Mouse (Mus musculus) hindbrain, embryonic 11.5 days (tissue): ENCODE results near the gene Atxn1. TPM values are rescaled to one million over a fixed set of nuclear protein-coding genes. Genes with fewer than 3 reads are reported as not detected.

ENCODE experiments used
- ATAC-seq: fragments of 200-750 bp; cut with Nextera tagmentation; 2 replicates; pipeline ENCODE4 v1.8.0; 2017; ENCODE audit warnings: mild to moderate bottlenecking, moderate TSS enrichment, moderate library complexity; ENCODE audit not compliant: low FRiP score
- DNase-seq: peaks from one replicate; pipeline ENCODE4 v3.0.0-alpha.2; 2015; ENCODE audit warnings: low spot score
- H3K27ac ChIP-seq: fragments of 300-500 bp; sonication (generic); 2 replicates; pipeline ENCODE4 v1.5.1; 2014; ENCODE audit warnings: mild to moderate bottlenecking, low read depth, low read length
- H3K27me3 ChIP-seq: fragments of 300-500 bp; sonication (generic); 2 replicates; pipeline ENCODE4 v1.6.1; 2014; ENCODE audit warnings: mild to moderate bottlenecking, low read length, moderate library complexity, mixed read lengths; ENCODE audit not compliant: control insufficient read depth, insufficient read depth
- H3K36me3 ChIP-seq: fragments of 300-500 bp; sonication (generic); 2 replicates; pipeline ENCODE4 v1.6.1; 2014; ENCODE audit warnings: mild to moderate bottlenecking, low read length, moderate library complexity, mixed read lengths; ENCODE audit not compliant: control insufficient read depth, insufficient read depth
- H3K4me1 ChIP-seq: fragments of 300-500 bp; sonication (generic); replicated peaks from 2 replicates; pipeline ENCODE4 v1.6.1; 2014; ENCODE audit warnings: low read length, mixed read lengths; ENCODE audit not compliant: control insufficient read depth, insufficient read depth
- H3K4me2 ChIP-seq: fragments of 300-500 bp; sonication (generic); replicated peaks from 2 replicates; pipeline ENCODE4 v1.6.1; 2014; ENCODE audit warnings: mild to moderate bottlenecking, low read depth, low read length
- H3K4me3 ChIP-seq: fragments of 300-500 bp; sonication (generic); 2 replicates; pipeline ENCODE4 v1.5.1; 2014; ENCODE audit warnings: low read depth, low read length
- H3K9ac ChIP-seq: fragments of 300-500 bp; sonication (generic); 2 replicates; pipeline ENCODE4 v1.6.1; 2014; ENCODE audit warnings: low read depth, low read length
- H3K9me3 ChIP-seq: fragments of 300-500 bp; sonication (generic); 2 replicates; pipeline ENCODE4 v1.6.1; 2016; ENCODE audit warnings: low read length; ENCODE audit not compliant: control insufficient read depth
- WGBS: fragments of 180-500 bp; shearing (Covaris S2); extraction: QIAGEN DNeasy Blood & Tissue Kit; methylation state at CpG from one replicate; pipeline ENCODE4 v1.1.7; 2014; 5-methylcytosine and 5-hydroxymethylcytosine counted together
- polyA plus RNA-seq: library from polyadenylated mRNA; unstranded; fragments of >200 nt; fragmentation: Nextera tagmentation; extraction: Ambion mirVana; gene quantifications from 2 replicates; pipeline ENCODE4 v1.2.1, GENCODE M21; 2014

Gene Atxn1
- polyA plus RNA-seq, 1 experiment from 2014 or later, result 3.2 TPM

DNA sequence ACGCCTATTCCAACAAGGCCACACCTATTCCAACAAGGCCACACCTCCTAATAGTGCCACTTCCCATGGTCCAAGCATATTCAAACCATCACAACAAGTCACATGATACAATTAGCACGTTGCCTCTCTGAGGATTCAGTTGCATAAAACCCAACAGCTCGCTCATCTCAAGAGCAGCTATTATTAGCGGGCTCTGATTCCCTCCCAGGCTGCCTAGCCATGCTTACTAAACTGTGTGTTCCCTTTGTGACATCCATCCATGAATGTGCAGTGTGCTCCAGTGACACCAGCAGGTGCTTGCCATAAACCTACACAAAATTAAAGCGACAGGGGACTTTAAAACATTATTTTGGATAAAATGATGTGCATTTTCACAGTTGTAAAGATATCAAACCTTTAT lies 25.7 kb upstream of the Atxn1 start:
- Histone ChIP-seq H3K27ac (no peak overlapping the region), H3K4me3 (no peak overlapping the region), H3K4me1 (no peaks in the 10 kb centered on the region), H3K9ac (no peak overlapping the region), H3K27me3 (no peaks in the 10 kb centered on the region), H3K4me2 (no peak overlapping the region), H3K9me3 (no peaks in the 10 kb centered on the region), H3K36me3 (no peaks in the 10 kb centered on the region)
- ATAC-seq (no peak), DNase-seq (no peak)
- 76% methylated on average over 5 of the region's 5 CpGs for WGBS

DNA sequence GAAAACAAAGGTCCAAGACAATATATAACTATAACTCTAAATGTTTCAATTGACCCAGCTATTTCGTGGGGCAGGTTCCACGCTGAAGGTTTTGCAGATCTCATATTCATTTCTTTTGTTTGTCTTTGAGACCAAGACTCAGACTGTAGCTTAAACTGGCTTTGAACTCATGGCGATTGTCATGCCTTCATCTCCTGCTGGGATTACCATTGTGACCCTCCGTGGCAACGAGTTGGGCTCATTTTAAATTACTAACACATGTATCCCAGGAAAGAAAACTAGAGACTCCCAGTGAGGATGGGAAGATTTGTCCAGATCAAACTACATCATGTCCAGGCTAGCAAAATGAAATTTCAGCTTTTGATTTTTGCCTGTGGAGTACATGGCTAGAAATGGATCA lies 14.4 kb upstream of the Atxn1 start:
- Histone ChIP-seq H3K27ac (no peak overlapping the region), H3K4me1 (no peaks in the 10 kb centered on the region), H3K4me2 (no peak overlapping the region), H3K9me3 (no peaks in the 10 kb centered on the region), H3K9ac (no peak overlapping the region), H3K27me3 (no peaks in the 10 kb centered on the region), H3K36me3 (no peaks in the 10 kb centered on the region), H3K4me3 (no peak overlapping the region)
- ATAC-seq (no peak), DNase-seq (no peak)
- WGBS, result 38% methylated on average over 5 of the region's 5 CpGs

DNA sequence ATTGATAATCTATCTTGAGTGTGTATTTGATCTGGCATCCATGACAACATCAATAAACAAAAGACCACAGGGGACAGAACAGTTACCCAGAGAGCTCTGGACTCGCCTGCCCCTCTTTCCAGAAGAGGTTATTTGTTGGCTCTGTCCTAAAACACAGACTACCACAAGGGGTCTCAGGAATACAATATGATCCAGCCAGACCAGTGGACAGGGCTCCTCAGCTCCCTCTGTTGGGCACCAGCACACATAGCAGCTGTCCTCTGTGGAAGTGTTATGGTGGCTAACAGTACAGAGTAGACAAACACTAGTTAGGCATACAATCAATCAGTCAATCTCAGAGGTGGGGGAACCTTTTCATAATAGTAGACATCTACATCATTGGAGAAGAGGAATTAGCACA lies 12.1 kb upstream of the Atxn1 start:
- H3K27ac ChIP-seq, result no peak overlapping the region
- H3K4me1 ChIP-seq, result no peaks in the 10 kb centered on the region
- ATAC-seq (no peak), DNase-seq (peak; percentile 80)
- no peaks in the 10 kb centered on the region for H3K27me3 ChIP-seq
- no peaks in the 10 kb centered on the region for H3K9me3 ChIP-seq
- no peaks in the 10 kb centered on the region for H3K36me3 ChIP-seq
- H3K4me3 ChIP-seq, result no peak overlapping the region
- no peak overlapping the region for H3K9ac ChIP-seq
- WGBS, result 27% methylated on average over 1 of the region's 1 CpGs
- H3K4me2 ChIP-seq, result no peak overlapping the region

DNA sequence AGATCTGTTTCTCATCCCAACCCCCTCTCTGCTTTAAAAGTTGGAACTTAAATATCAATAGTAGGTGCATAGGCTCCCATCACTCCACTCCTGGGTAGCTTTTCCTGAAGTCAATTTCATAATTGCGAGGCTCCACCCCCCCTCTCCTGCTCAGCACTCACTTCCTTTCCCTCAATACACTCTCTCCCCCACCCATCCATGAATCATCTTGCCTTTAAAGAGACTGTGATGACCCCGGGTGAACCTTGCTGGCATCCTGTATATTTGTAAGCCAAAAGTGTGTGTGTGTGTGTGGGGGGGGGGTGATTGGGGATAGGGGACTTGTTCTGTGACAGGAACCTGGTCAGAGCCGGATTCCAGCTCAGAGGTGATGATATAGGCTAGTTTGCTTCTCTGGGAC lies 9.8 kb upstream of the Atxn1 start:
- H3K4me1 ChIP-seq, result no peaks in the 10 kb centered on the region
- H3K9ac ChIP-seq, result no peak overlapping the region
- no peak for DNase-seq
- H3K36me3 ChIP-seq, result no peaks in the 10 kb centered on the region
- no peak overlapping the region for H3K4me3 ChIP-seq
- no peak overlapping the region for H3K4me2 ChIP-seq
- H3K9me3 ChIP-seq, result no peaks in the 10 kb centered on the region
- H3K27me3 ChIP-seq, result no peaks in the 10 kb centered on the region
- no peak for ATAC-seq
- 67% methylated on average over 3 of the region's 3 CpGs for WGBS
- H3K27ac ChIP-seq, result no peak overlapping the region

DNA sequence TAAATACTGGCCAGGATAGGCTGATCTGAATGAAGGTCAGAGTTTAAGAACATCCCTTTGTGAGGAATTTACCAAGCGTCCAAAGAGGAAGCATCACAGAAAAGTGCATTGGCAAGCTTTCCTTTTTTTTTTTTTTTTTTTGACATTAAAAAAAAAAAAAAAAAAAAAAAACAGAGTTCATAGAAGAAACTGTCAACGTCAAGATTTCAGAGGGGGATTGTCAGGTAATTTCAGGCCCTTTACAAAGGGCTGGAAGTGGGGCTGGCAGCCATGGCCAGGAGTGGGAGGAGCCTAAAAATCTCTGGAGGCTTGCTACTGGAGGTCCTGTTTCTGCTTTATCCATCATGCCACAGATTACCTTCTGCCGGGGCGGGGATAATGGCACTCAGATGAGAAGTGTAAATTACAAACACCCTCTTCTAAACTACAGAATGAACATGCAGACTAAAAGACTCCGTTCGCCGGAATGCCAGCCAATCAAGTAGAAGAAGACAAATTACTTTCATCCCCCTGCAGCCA lies 9.2 kb upstream of the Atxn1 start:
- no peaks in the 10 kb centered on the region for H3K36me3 ChIP-seq
- no peaks in the 10 kb centered on the region for H3K9me3 ChIP-seq
- H3K4me1 ChIP-seq, result no peaks in the 10 kb centered on the region
- no peak overlapping the region for H3K9ac ChIP-seq
- 64% methylated on average over 7 of the region's 7 CpGs for WGBS
- no peaks in the 10 kb centered on the region for H3K27me3 ChIP-seq
- no peak overlapping the region for H3K4me3 ChIP-seq
- DNase-seq (no peak), ATAC-seq (no peak)
- H3K4me2 ChIP-seq, result no peak overlapping the region
- H3K27ac ChIP-seq, result no peak overlapping the region

DNA sequence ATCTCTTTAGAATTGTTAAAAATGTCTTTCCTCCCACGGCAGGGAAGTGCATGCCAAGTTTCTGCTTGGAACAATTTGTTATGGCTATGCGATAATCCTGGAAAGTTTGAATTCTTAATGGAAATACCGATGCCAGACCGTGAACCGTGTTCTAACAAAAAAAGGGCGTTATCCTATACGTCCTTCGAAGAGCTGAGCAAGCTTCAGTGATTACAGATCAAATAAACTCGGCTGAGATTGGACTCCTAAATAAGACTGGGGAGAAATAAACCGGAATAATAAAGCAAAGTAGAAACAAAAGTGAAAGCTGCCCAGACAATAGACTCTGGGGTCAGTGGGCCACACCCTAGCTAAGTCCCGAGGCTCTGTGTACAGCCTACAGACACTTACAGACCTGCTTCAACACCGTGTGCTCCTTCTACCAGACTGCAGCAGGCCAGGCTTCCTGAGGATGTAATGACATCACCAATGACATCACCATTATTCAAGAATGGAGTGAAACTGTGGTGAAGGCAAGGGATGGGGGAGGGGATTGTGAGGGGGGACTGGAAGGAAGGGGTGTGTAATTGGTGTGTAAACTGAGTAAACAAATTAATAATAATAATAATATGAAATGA lies 6.2 kb upstream of the Atxn1 start:
- H3K9ac ChIP-seq, result no peak overlapping the region
- no peaks in the 10 kb centered on the region for H3K9me3 ChIP-seq

DNA sequence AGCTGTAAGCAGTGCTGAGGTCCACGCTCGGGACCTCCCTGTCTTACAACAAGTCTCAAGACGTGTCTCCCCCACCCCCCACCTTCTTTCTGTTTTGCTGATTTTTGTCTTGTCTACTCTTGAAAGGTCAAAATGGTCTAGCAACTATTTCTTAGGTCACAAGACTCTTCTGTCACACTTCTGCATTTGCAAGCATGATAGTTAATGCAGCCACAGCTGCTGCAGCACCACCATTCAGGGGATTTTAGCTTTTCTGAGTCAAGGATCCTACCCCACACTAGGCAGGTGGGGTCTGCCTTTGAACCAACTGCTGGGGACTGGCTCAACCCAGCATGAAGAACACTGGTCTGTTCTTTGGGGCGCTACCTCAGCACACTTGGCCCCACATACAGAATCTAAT lies 3.4 kb upstream of the Atxn1 start:
- DNase-seq, result no peak
- no peak for ATAC-seq

More for the DNA sequence above, 6.2 kb upstream of the Atxn1 start:
- H3K4me2 ChIP-seq, result no peak overlapping the region
- ATAC-seq, result no peak
- 0 out of 2 replicates have a peak, but pooled peaks cover 2% of the 10 kb centered on the region for H3K4me1 ChIP-seq
- peaks cover 4% of the 10 kb centered on the region; the same call in 1 of the 2 replicates for H3K27me3 ChIP-seq
- no peak overlapping the region for H3K4me3 ChIP-seq
- 70% methylated on average over 12 of the region's 12 CpGs for WGBS
- no peak for DNase-seq
- no peaks in the 10 kb centered on the region for H3K36me3 ChIP-seq
- H3K27ac ChIP-seq, result no peak overlapping the region

DNA sequence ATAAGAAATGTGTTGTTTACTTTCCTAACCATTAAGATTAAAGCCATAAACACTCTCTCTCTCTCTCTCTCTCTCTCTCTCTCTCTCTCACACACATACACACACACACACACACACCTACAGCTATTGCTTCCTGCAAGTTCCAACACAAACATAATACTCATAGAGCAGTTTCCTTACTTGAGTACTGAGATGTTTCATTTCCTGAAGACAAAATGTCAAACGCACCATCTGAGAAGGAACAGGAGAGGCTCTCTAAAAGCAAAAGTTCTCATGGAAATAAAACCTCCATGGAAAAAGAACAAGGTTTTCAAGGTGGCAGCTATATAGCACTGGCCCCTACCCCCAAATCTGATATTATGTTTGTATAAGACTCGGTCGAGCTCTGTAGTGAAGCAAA lies 2.6 kb upstream of the Atxn1 start:
- Histone ChIP-seq H3K27ac (no peak overlapping the region), H3K9me3 (no peaks in the 10 kb centered on the region), H3K27me3 (peaks cover 9% of the 10 kb centered on the region; the same call in 1 of the 2 replicates), H3K4me1 (0 out of 2 replicates have a peak, but pooled peaks cover 5% of the 10 kb centered on the region), H3K36me3 (no peaks in the 10 kb centered on the region), H3K4me3 (no peak overlapping the region), H3K4me2 (no peak overlapping the region), H3K9ac (no peak overlapping the region)
- no peak for DNase-seq
- WGBS, result 76% methylated on average over 3 of the region's 3 CpGs
- ATAC-seq, result no peak

More for the DNA sequence above, 3.4 kb upstream of the Atxn1 start:
- WGBS, result 61% methylated on average over 4 of the region's 4 CpGs
- no peaks in the 10 kb centered on the region for H3K9me3 ChIP-seq
- 0 out of 2 replicates have a peak, but pooled peaks cover 5% of the 10 kb centered on the region for H3K4me1 ChIP-seq
- no peak overlapping the region for H3K9ac ChIP-seq
- no peak overlapping the region for H3K4me3 ChIP-seq
- no peaks in the 10 kb centered on the region for H3K36me3 ChIP-seq
- H3K4me2 ChIP-seq, result no peak overlapping the region
- H3K27me3 ChIP-seq, result peaks cover 9% of the 10 kb centered on the region; the same call in 1 of the 2 replicates
- no peak overlapping the region for H3K27ac ChIP-seq

DNA sequence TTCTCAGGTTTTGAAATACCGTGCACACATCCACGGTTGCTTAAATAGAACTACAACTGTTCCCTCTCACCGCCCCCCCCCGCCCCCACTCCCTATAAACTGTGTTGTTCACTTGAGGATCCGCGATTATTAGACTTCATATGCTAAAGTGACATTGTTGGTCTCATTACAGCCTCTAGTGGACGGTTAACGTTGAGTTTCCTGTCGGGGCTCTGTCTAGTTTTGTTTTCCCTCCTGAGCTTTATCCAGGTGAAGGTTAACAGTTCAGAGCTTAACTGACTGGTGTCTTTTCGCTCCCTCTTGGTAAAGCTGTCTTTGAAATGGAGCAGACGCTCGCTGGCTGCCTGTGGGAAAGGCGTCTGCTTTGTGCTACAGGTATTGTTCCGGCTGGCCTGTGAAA lies 1.8 kb upstream of the Atxn1 start:
- peak overlapping the region; percentile 77; the same call in 1 of the 2 replicates for H3K4me2 ChIP-seq
- H3K4me3 ChIP-seq, result no peak overlapping the region
- DNase-seq (peak; percentile 50), ATAC-seq (no peak)
- no peaks in the 10 kb centered on the region for H3K36me3 ChIP-seq
- H3K9me3 ChIP-seq, result no peaks in the 10 kb centered on the region
- 0 out of 2 replicates have a peak, but pooled peaks cover 5% of the 10 kb centered on the region for H3K4me1 ChIP-seq
- peaks cover 9% of the 10 kb centered on the region; the same call in 1 of the 2 replicates for H3K27me3 ChIP-seq
- H3K27ac ChIP-seq, result no peak overlapping the region
- 4% methylated on average over 14 of the region's 14 CpGs for WGBS
- no peak overlapping the region for H3K9ac ChIP-seq
